Comparison of ENCODE assay signal across 8 mouse cellular contexts in genomic region chr9:40783641-40784373, GRCm38 (mm10). TPM values are rescaled to one million over a fixed set of nuclear protein-coding genes. Genes with fewer than 3 reads are reported as not detected.
DNase-seq lines count a peak whose midpoint lies in the region; ATAC-seq lines count a peak whose summit lies in the region.

No protein-coding gene starts in this region.

- H3K36me3 ChIP-seq in heart, embryonic 14.5 days (ENCODE audit: control insufficient read depth, insufficient read depth, low read length) = no peaks in the 10 kb centered on the region

- H3K9ac ChIP-seq in heart, embryonic 14.5 days (ENCODE audit: low read length) = peak overlapping the region; percentile 8; the same call in 1 of the 2 replicates

- peaks cover 13 to 26% of the 10 kb centered on the region in 2 experiments for H3K4me1 ChIP-seq in heart, embryonic 14.5 days (ENCODE audit: control insufficient read depth in 2 of 2, insufficient read depth in 2 of 2, low read length in 2 of 2)

- ATAC-seq in heart, embryonic 14.5 days (ENCODE audit: insufficient number of reproducible peaks, insufficient read depth, low FRiP score, low read depth) = 0 out of 2 replicates have a peak, but pooled peaks have one; percentile 64

- H3K27ac ChIP-seq in heart, embryonic 14.5 days (replicated peaks in 1 of 2; ENCODE audit: control insufficient read depth in 1 of 2, insufficient read depth in 1 of 2, low read depth in 2 of 2, low read length in 2 of 2) = peak overlapping the region; percentile 62 to 77

- peak overlapping the region; percentile 43 for H3K4me2 ChIP-seq in heart, embryonic 14.5 days (ENCODE audit: low read length)

- DNase-seq in ES-CJ7 (ENCODE audit: low read depth, low spot score) = peak; percentile 96
- peak; percentile 86 for DNase-seq in embryo, embryonic 10.5 days (ENCODE audit: low spot score)
- DNase-seq in kidney, postnatal 10 days = peak; percentile 75
- DNase-seq in lung, postnatal 4 days = peak; percentile 84 to 85
- peak; percentile 31 to 41 for DNase-seq in spleen, postnatal 14 days (ENCODE audit: low spot score in 2 of 2)
- DNase-seq in layer of hippocampus, adult 8-10 months (ENCODE audit: low spot score in 2 of 2) = no peak
- no peak for DNase-seq in layer of hippocampus, postnatal 10 days (ENCODE audit: low spot score in 2 of 2)

- H3K4me3 ChIP-seq in heart, embryonic 14.5 days (ENCODE audit: control insufficient read depth in 1 of 2, insufficient read depth in 1 of 2, low read depth in 1 of 2, low read length in 2 of 2) = no peak overlapping the region

- WGBS in heart, embryonic 14.5 days = 26% methylated on average over 13 of the region's 13 CpGs

- 0 out of 2 replicates have a peak, but pooled peaks cover 3% of the 10 kb centered on the region for H3K9me3 ChIP-seq in heart, embryonic 14.5 days (ENCODE audit: control insufficient read depth, low read length)

- H3K27me3 ChIP-seq in heart, embryonic 14.5 days (ENCODE audit: control insufficient read depth, insufficient read depth, low read length) = no peaks in the 10 kb centered on the region

RNA-seq across cellular contexts. Expression of gene Hspa8, which starts 17.0 kb away (rescaled TPM):
- 1,682 and 1,761 TPM in 2 replicates for polyA plus RNA-seq in heart, embryonic 14.5 days (2014; fragmentation: Nextera tagmentation; extraction: Ambion mirVana)
- 1,000 to 10,000 TPM; 1,628 to 2,341 (median 2,100) TPM for total RNA-seq in layer of hippocampus, adult 8-10 months (2022)
- 1,000 to 10,000 TPM; 1,788 to 2,276 TPM for total RNA-seq in layer of hippocampus, postnatal 10 days (2021)

Comparison
In these comparisons a context has a peak if more than half of its experiments do, and no peak if none do; other contexts are left out.
1. DNase-seq: peak in ES-CJ7 (single experiment), embryo, embryonic 10.5 days (single experiment), kidney, postnatal 10 days (single experiment), lung, postnatal 4 days (2 of 2) and spleen, postnatal 14 days (2 of 2); none in layer of hippocampus, adult 8-10 months (0 of 2) and layer of hippocampus, postnatal 10 days (0 of 2).